Mouse (Mus musculus): ENCODE results near the gene Peli1.

The Peli1 gene

DNA sequence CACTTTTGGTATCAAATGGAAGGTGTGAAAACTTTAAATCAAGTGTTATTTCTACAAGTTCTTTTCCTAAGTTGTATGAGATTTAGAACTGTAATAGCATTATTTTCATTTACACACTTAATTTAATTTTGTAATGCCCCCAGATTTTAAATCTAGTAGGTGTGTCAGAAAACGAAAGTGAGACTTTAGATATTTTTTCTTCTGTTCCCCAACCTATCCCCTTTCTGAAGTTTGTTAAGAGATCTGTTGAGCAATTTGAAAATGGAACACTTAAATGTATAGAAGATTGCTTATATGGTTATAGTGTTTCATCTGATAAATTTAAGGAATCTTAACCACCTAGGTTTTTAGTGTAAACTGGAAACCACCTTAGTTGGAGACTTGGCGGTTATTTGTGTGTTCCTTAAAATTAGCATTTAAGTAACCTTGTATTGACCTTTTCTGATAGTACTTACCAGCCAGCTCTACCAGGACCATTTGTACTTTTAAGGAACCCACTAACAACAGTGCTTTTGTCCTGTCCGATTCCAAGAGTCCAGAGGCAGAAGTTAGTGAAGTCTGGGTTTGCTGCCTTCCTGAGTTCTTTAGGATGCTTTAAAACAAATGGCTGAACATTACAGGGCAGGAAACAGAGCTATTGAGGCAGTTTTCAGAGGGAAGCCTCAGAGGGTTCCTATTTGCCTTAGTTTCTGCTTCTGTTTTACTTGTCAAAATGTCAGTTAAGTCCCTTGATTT lies 2.2 kb downstream of the Peli1 start:
- no peak for DNase-seq

DNA sequence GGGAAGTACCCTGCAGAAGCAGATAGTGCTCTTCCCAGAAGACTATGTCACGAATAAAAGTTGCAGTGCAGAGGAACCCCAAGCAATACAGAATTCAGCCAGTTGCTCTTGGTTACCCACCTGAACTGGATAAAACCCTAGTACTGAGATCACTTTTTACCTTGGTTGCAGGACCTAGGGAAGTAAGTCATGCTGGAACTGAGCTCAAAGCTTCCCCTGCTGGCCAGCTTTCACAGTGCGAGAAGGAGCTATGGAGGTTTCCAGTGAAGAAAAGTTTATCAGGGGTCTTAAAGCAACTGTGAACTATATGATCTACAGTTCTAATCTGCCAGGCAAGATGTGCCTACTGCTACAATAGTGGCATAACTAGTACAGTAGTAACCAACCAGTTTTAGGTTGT lies 5.5 kb downstream of the Peli1 start:
- no peak for DNase-seq

DNA sequence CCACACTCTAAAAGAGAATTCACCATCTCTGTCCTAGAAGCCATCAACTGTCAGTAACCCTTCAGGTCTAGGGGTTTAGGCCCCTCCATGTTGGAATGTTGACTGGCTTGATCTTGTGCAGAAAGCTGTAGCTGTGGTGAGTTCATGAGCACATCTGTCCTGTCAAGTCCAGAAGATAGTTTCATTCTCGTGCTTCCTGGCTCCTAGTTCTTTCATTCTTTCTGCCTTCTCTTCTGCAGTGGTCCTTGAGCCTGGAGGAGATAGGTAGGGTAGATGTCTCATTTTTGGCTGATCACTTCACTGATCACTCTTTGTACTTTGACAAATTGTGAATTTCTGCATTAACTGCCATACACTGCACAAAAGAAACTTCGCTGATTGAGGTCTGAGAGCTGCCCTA lies 7.4 kb downstream of the Peli1 start:
- DNase-seq: no peak

DNA sequence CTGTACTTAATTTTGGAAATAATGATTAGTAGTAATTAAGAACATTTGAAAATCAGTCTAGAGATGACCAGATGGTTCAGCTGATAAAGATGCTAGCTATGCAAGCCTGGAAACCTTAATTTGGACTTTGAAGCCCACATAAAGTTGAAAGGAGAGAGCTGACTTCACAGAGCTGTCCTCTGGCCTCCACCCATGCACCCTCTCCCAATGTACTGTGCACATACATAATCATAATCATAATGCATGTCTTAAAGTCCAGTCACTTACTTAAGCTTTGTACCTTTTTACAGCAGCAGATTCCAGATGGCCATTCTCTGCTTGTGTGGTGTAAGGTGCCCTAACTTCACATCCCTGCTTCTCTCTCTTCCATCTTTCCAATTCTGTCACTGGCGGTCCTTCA lies 9.6 kb downstream of the Peli1 start:
- DNase-seq: no peak

DNA sequence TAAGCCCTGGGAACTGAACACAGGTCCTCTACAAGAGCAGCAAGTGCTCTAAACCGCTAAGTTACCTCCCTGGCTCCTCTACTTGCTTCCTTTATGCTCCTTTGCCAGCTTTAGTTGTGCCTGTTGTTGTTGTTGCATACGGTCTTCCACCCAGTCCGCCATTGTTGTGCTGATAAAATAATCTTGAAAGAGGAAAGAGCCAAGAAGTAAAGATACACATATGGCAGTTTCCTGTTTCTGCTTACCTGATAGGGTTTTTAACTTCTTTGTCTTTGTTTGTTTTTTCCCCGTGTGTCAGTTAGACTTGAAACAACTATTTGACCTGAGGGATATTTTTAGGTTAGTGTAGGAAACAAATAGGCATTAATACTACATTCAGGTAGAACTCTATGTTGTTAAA lies 10.2 kb downstream of the Peli1 start:
- no peak for DNase-seq

DNA sequence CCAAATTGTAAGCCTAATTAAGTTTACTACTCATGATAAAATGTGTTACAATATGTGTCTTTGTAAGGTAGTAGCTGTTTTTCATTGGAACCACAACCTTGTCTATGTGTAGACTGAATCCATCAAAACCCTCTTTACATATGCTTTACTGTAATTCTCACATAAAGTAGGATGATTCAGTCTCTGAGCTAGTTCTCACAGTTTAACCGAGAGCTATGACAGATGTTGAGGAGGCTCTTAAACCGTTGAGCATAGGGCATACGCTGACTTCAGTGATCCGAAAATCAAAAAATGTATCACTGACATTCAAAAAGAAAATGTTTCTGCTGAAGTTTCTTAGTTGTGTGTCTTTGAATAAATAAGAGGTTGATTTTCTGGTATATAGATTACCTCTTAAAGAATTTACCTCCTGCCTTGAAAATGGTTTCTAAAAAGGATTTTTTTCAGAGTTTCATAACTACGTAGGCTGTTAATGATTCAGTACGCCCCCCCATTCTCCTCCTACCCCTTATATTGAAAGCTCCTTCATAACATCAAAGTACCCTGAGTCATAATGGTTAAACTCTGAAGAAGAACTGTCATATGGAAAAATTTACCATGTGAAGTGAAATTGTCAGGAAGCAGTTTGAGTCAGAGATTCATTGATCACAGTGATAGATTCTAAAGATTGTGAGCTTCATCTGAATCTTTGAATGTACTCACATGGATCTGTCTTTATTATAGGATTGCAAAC lies 11.3 kb downstream of the Peli1 start:
- no peak for DNase-seq

DNA sequence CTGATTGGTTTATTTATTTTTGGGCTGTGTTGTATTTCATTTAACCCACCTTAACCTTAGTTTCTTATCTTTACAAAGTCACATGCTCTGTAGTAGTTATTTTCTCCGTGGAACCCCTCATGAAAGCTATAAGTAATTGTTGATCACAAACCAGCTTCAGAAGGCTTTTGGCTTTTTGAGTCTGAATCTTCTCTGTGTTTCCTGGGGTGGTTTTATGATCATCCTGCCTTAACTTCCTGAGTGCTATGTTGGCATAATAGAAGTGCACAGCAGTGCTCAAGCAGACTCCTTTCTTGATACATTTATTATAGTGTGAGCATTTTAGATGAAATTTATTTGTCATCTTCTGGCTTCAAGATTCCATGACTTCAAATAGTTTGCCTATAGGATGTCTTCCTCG lies 12.1 kb downstream of the Peli1 start:
- no peak for DNase-seq

DNA sequence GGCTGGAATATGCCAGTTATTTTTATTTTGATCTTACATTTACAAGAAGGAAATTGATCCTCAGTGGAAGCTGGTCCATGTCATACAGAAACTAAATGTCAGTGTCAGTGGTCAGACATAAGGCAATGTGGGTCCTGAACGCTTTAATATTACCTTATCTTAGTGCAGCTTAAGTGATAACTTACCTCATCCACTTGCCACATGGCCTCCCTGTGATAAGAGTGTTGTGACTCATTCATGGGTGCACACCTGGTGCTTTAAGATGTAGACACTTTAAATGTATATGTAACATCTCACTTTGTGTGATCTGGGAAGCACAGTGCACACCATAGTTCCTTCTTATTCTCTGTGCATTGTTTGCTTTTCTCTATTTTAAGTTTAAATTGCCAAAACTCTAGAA lies 14.3 kb downstream of the Peli1 start:
- no peak for DNase-seq

DNA sequence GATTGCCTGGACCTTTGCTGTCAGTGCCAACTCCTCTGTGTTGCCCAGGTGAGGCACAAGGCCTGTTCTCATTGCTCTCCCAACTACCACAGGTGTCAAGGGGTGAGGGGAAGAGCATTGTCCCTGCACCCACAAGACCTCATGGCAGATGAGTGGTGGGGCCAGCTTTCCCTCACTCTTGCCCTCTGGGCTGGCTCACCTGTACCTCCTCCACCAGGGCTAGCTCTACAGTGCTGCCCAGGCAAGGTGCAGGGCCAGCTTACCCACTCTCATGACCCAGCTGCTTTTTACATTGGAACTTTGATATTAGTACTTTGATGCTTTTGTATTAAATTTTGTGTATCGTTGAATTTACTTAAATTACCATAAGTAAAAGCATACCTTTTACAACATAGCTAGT lies 16.0 kb downstream of the Peli1 start:
- no peak for DNase-seq

DNA sequence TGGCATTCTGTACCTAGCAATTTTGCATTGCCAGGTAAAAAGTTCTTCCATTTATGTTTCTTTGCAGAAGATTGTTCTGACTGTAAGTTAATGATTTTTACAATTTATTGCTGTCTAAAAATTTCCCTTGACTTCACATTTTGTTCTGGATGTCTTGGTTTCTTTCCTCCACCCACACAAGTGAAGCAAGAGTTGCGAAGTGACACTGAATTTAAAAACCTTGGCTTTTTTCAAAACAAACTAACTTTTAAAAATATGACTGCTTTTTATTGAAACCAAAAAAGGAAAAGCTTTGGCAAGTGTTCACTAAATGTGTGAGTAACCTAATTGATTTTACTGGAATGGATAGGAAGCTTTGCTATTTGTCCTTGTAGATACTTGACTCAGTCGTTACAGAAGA lies 18.2 kb downstream of the Peli1 start:
- no peak for DNase-seq

DNA sequence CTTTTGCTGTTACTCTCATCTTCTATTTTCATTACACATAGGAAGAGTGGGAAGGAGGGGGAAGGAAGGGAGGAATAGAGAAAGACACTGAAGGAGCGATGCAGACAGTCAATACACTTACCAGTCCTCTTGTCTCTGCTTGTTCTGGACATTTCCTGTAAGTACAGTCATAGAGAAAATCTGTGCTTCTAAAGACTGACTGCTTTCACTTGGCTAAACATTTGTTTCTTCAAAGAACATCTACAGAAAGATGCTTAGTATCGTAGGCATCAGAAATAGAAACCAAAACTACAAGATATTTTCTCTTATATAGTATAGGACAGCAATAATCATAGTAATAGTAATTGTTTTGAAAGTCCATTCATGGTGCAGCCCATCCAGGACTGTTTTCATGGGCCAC lies 23.4 kb downstream of the Peli1 start:
- DNase-seq: no peak

DNA sequence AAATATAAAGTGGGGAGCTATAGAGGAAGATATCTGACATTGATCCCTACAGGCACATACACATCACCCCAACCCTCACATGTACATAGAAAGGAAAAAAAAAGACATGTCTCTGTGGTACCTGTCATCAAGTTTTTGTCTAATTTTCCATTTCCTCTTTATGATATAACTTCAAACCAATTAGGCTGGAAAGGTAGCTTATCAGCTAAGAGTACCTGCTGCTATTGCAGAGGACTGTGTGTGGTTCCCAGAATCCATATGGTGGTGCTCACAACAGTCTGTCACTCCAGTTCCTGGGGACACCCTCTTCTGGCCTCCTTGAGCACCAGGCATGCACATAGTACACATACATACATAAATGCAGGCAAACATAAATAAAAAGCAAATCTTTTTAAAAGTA lies 24.7 kb downstream of the Peli1 start:
- DNase-seq: no peak

DNA sequence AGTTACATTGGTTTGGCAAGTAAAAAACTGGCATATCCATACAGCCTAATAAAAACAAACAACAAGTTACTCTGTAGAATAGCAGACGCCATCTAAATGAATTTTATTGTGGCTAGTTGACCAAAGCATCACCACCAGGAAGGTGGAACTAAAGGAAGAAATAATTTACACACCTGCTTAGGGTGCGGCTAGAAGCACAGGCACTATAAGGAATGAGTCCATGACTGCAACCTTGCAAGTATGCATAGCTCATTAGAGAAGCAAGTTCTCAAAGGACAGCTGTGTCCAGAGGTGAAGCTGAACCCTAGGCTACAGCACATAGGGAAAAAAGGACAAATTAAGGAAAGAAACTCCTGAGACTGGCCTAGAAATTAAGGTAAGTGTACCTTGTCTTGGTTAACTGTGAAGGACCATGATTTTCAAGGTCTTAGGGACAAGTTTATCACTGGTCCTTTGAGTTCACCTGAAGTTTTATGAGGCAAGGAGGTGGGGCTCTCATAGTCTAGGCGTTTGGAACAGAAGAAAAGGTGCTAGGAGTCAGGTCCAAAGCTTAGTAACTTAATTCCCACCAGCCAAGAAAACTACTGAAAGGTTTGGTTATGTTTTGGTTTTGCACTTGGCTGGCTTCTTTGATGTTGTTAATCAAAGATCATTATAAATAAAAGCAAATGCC lies 25.7 kb downstream of the Peli1 start:
- DNase-seq: no peak

DNA sequence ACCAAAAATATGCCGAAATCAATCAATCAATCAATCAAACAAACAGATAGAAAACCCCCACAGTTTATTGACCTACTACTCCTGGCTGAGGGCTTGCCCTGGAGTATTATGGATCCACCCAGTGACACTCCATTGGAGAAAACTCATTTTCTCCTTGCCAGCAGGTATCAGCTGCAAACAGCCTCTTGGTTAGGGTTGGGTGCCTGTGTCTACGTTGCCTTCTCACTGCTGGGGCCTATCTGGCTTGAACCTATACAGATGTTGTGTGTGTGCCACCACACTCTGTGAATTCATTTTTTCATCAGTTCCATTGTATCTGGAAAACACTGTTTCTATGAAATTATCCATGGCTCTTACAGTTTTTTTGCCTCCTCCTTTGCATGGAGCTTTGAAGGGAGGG lies 30.6 kb downstream of the Peli1 start:
- DNase-seq: no peak

DNA sequence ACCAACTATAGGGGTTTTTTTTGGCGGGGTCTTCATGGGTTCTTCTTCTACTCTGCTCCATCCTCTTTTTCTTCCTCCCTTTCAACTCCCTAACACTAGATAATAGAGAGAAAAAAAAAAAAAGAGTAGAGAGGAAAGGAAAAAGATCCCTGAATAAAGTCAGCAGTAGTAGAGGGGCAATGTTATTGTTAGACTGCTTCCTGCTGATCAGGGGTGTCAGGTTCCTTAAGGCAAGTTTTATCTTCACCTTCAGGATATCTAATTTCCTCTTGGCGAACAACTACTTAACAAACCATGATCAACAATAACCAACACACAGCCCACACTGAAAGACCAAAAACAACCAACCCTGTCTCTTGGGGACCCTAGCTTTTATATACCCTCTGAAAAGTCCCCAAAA lies 31.3 kb downstream of the Peli1 start:
- no peak for DNase-seq

DNA sequence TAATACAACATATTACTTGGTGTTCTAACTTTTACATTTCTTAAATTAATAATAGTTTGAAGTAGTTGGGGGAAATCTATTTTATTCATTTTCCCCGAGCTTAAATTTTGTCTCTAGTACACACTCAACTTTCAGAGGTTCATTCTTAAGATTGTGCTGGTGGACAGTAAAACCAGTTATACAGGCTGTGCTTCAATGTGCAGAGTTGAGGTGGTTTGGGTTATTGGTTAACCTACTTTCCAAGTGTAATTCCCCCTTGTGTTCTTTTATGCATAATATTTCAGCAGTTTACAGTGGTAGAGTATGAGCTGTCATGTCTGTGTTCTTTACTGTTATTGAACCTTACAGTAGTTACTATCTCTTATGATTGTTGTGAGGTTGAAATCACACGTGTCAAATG lies 40.6 kb downstream of the Peli1 start:
- no peak for DNase-seq

DNA sequence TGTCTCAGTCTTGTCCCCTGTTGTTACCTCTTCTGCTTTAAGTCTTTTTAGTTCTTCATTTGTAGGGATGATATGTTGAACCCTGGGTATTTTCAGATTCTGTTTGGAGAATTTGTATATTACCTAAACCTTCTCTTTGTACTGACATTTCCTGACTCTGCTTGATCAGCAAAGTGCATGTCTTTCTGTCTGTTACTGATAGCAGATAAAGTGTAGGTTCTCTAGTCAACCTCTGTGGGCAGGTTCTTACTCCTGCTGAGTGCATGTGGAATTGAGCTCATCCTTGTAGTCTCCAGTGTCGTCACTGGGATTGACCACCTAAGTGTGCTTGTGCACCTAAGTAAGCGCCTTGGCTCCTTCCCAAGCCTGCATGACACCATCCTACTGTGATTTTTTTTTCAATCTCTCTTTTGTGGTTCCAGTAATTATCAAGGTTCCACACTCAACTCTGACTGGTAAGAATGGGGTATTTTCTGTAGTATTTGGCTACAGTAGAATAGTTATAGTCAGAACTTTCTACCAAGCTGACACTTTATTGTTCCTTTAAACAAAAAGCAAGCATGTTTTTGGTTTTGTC lies 43.9 kb downstream of the Peli1 start:
- no peak for DNase-seq

DNA sequence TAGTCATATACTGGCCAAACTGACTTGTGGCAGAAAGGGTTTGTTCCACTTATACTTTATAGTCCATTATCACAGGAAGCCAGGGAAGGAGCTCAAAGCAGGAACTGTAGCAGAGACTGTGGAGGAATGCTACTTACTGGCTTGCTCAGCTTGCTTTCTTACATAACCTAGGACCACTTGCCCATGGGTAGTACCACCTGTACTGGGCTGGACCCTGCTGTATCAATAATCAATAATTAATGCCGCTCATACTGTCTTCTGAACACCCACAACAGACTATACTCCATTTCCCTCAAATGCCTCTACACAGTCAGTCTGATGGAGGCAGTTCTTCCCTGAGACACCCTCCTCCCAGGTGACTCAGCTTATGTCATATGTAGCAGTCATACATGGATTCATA lies 48.4 kb downstream of the Peli1 start:
- DNase-seq: no peak

DNA sequence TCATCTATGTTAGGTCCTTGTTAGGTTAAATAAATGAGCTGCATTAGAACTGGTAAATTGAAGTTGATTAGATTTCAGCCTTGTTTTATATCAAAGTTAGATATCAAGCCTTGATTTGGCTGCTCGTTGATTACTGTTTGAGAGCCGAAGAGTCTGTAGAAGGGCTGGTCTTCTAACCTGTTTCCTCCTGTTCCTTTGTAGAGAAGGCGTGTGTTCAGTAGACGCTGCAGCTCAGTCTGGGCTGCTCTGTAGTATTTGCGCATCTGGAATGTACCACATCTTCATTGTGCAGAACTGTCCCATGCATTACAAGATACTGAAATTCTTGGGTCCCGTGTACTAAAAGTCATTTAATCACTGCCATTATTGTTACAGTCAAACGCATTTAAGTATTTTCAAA lies 50.2 kb downstream of the Peli1 start:
- DNase-seq: no peak

DNA sequence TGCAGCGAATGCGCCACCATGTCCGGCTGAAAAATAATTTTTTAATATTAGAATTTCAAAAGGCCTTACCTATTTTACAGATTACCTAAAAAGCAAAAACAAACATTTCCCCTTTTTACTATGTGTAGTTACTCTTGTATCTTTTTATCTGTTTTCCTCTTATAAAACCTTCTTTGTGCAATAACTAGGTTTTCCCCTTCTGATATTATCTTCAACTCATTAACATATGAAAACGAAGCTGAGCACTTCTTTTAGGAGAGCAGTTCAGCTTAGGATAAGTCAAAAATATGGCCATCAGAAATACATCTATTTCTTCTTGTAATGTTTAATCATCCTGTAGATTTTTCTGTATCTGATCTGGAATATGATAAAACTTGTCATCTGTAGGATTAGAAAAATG lies 50.7 kb downstream of the Peli1 start:
- no peak for DNase-seq

DNA sequence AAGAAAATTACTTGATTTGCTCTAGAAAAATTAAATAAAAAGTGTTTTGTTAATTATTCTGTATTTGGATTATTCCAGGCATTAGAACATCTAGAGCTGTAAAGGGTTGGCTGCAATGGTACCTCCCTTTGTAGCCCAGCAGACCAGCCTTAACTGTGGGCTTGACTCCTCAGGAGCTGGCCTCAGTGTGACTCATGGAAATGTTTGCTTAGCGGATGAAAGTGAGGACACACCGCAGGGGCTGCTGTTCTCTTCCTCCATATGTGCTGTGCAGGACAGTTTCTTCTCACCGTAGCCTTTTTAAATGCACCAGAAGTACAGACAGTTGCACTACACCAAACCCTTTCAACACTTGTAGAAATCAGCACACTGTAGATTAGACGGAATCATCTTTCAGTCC lies 58.4 kb downstream of the Peli1 start:
- DNase-seq: peak; percentile 6

DNA sequence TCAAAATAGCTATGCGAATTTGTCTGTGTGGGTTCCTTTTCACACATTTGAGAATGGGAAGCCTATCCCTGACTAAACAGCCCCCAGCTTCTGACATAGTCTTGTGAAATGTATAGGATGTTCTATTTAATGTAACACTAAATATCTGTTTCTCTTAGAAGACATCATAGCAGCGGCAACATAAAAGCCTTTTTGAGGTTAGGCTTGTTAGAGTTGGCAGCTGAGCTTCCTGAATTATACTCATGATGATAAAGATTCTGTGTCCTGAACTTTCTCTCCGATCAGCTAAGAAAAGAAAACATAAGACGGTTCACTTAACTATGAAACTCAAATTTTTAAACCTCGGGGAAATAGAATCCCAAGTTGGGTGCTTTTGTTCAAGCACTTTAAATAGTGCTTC lies 59.2 kb downstream of the Peli1 start:
- no peak for DNase-seq

DNA sequence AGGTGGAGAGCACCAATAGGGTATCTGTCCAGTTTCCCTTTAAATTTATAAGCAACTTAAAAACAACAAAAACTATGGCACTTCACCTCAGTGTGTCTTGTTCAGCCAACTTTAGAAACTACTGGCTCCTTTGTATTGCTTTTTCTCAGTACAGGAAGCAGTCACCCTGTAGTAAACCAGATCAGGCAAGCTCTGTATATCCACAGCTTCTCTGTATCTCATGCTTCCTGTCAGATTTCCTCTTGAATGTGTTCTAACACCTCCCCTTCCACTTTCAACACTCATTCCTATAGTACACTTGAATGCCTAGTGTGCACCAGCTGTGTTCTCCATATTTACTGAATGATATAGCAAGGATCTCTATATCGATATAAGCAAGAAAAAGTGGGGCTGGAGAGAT lies 60.6 kb downstream of the Peli1 start:
- no peak for DNase-seq

DNA sequence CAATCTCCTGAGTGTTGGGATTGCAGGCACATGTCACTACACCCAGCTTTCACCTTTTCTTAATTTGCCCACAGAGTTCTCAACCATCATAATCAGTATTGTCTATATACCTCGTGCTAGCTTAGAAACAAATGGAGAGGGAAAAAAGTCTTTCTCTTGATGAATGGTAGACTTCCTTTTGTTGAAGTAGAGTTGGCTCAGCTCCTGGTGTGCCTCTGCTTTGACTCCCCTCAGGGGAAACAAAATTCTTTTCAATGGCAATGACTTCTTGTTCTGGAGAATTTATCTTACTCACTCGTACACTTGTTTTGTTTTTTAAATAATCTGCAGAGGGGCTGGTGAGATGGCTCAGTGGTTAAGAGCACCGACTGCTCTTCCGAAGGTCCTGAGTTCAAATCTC lies 62.0 kb downstream of the Peli1 start:
- no peak for DNase-seq

Data from cerebellum, adult 11-12 months (tissue).